Mouse (Mus musculus) ES-CJ7 (cell line): ENCODE measurements around the gene Gm21170.
"Not testable (repeated sequence)": the region's sequence is repeated elsewhere in the genome, so short reads cannot be mapped to it uniquely, and the experiment has no call there.

Source experiments
- DNase-seq: peaks from one replicate; pipeline ENCODE4 v3.0.0; 2011; ENCODE audit warnings: low read depth, low spot score

Gm21170 gene

GRCm38 (mm10) chrY:47690998-47691397, at the start of gene Gm21170:
Gene Gm21170, minus strand, starts transcription at chrY:47691098.
- DNase-seq = not testable (repeated sequence)
